10 mouse cellular contexts compared by ENCODE assay signal in the genomic region with DNA sequence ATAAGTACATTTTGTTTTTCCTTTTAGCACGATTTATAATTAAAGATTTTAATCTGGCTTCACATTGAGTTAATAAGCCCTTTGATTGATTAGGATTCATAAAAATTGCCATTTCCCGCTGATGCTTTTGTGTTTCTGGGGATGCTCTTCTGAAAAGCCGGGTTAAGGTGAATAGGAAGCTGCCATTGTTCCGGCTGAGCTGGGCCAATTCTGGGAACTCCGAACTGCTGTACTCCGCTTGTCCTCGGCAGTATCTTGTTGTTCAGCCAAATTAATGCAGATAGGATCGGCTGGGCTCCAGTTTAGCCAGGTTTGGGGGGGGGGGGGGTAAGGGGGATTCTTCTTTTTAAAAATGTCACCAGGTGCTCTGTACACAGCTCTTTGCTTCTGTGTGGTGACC.
DNase-seq lines count a peak whose midpoint lies in the region; ATAC-seq lines count a peak whose summit lies in the region.
"Had no signal": no experiment of that assay in that cellular context is flagged by ENCODE, and none has a peak within 500 bp of the region (broad histone marks: within the 10 kb centered on the region; RNA-seq: fewer than 3 reads in every experiment).

No protein-coding gene starts in this region.

- H3K27ac ChIP-seq in embryonic facial prominence, embryonic 10.5 days (replicated peaks): peak overlapping the region; percentile 76
- peak overlapping the region; percentile 91 for H3K27ac ChIP-seq in hindbrain, embryonic 11.5 days (ENCODE audit: low read depth, low read length)
- H3K27ac ChIP-seq in midbrain, embryonic 14.5 days (replicated peaks; ENCODE audit: low read depth, low read length): peak overlapping the region; percentile 93
- H3K27ac ChIP-seq: embryonic facial prominence, embryonic 15.5 days; limb, embryonic 12.5 days had no signal

- no peaks in the 10 kb centered on the region for H3K27me3 ChIP-seq in embryonic facial prominence, embryonic 10.5 days (replicated peaks; ENCODE audit: low read depth, poor library complexity, severe bottlenecking)
- no peaks in the 10 kb centered on the region for H3K27me3 ChIP-seq in hindbrain, embryonic 11.5 days (ENCODE audit: control insufficient read depth, insufficient read depth, low read length)
- no peaks in the 10 kb centered on the region for H3K27me3 ChIP-seq in midbrain, embryonic 14.5 days (ENCODE audit: control insufficient read depth, insufficient read depth, low read length)

- no peak overlapping the region; the same call in 1 of the 2 replicates for H3K4me3 ChIP-seq in embryonic facial prominence, embryonic 10.5 days
- H3K4me3 ChIP-seq in hindbrain, embryonic 11.5 days (ENCODE audit: low read depth, low read length): no peak overlapping the region
- H3K4me3 ChIP-seq in midbrain, embryonic 14.5 days (replicated peaks; ENCODE audit: low read depth, low read length): no peak overlapping the region
- H3K4me3 ChIP-seq: limb, embryonic 12.5 days had no signal

- H3K36me3 ChIP-seq in embryonic facial prominence, embryonic 10.5 days (replicated peaks): no peaks in the 10 kb centered on the region
- no peaks in the 10 kb centered on the region for H3K36me3 ChIP-seq in hindbrain, embryonic 11.5 days (ENCODE audit: control insufficient read depth, insufficient read depth, low read length)
- no peaks in the 10 kb centered on the region for H3K36me3 ChIP-seq in midbrain, embryonic 14.5 days (ENCODE audit: control insufficient read depth, insufficient read depth, low read length)
- H3K36me3 ChIP-seq: embryonic facial prominence, embryonic 15.5 days; limb, embryonic 12.5 days had no signal

- H3K9ac ChIP-seq in hindbrain, embryonic 11.5 days (ENCODE audit: low read depth, low read length): peak overlapping the region; percentile 0; the same call in 1 of the 2 replicates
- H3K9ac ChIP-seq in midbrain, embryonic 14.5 days (replicated peaks; ENCODE audit: low read length): peak overlapping the region; percentile 41; the same call in 1 of the 2 replicates
- H3K9ac ChIP-seq: embryonic facial prominence, embryonic 15.5 days; limb, embryonic 12.5 days had no signal

- H3K4me1 ChIP-seq in embryonic facial prominence, embryonic 10.5 days: peaks cover 69% of the 10 kb centered on the region
- H3K4me1 ChIP-seq in hindbrain, embryonic 11.5 days (replicated peaks; ENCODE audit: control insufficient read depth, insufficient read depth, low read length): peaks cover 6% of the 10 kb centered on the region
- peaks cover 59% of the 10 kb centered on the region for H3K4me1 ChIP-seq in midbrain, embryonic 14.5 days (ENCODE audit: control insufficient read depth, insufficient read depth, low read length)

- no peaks in the 10 kb centered on the region for H3K9me3 ChIP-seq in embryonic facial prominence, embryonic 10.5 days
- H3K9me3 ChIP-seq in hindbrain, embryonic 11.5 days (ENCODE audit: control insufficient read depth, low read length): no peaks in the 10 kb centered on the region
- H3K9me3 ChIP-seq in midbrain, embryonic 14.5 days (ENCODE audit: control insufficient read depth, low read length): no peaks in the 10 kb centered on the region
- H3K9me3 ChIP-seq: embryonic facial prominence, embryonic 15.5 days; limb, embryonic 12.5 days had no signal

- peak overlapping the region; percentile 9; the same call in 1 of the 2 replicates for H3K4me2 ChIP-seq in hindbrain, embryonic 11.5 days (replicated peaks; ENCODE audit: low read depth, low read length)
- peak overlapping the region; percentile 54 for H3K4me2 ChIP-seq in midbrain, embryonic 14.5 days (ENCODE audit: low read length)
- H3K4me2 ChIP-seq: limb, embryonic 12.5 days had no signal

- DNase-seq in brain, adult 2 months (ENCODE audit: low read depth, low spot score): peak; percentile 12
- no peak for DNase-seq in embryonic facial prominence, embryonic 10.5 days (ENCODE audit: low spot score)
- peak; percentile 42 for DNase-seq in hindbrain, embryonic 11.5 days (ENCODE audit: low spot score)
- peak; percentile 74 for DNase-seq in midbrain, embryonic 14.5 days
- no peak for DNase-seq in layer of hippocampus, adult 18-20 months (ENCODE audit: low spot score in 2 of 2)
- no peak for DNase-seq in ovary, adult 18-20 months (ENCODE audit: low spot score)
- DNase-seq: layer of hippocampus, adult 9-11 months had no signal

- WGBS in embryonic facial prominence, embryonic 10.5 days: 44% methylated on average over 8 of the region's 8 CpGs
- 22% methylated on average over 8 of the region's 8 CpGs for WGBS in hindbrain, embryonic 11.5 days
- 5% methylated on average over 8 of the region's 8 CpGs for WGBS in midbrain, embryonic 14.5 days

- ATAC-seq in hindbrain, embryonic 11.5 days (ENCODE audit: low FRiP score): no peak
- ATAC-seq in midbrain, embryonic 14.5 days (ENCODE audit: low FRiP score, low TSS enrichment): peak; percentile 57; the same call in 1 of the 2 replicates
- ATAC-seq in granulocyte monocyte progenitor cell, adult 5-6 weeks (replicated peaks; ENCODE audit: poor library complexity, severe bottlenecking): no peak

Comparison
In these comparisons a context has a peak if more than half of its experiments do, and no peak if none do; other contexts are left out.
1. DNase-seq: peak in brain, adult 2 months (single experiment), hindbrain, embryonic 11.5 days (single experiment) and midbrain, embryonic 14.5 days (single experiment); none in embryonic facial prominence, embryonic 10.5 days (single experiment), layer of hippocampus, adult 18-20 months (0 of 2) and ovary, adult 18-20 months (single experiment).
2. Peak in every context shown above with its lines, with median percentiles within 50 percentile points of each other: H3K27ac ChIP-seq.